Mouse (Mus musculus): ENCODE measurements at regions not wholly inside any gene's neighbourhood (a gene's known extent, or its start where the extent isn't known, plus 50 kb on each side); places are given as distances from the start of the nearest gene placed in this dataset.

- ATAC-seq (replicated peaks; ENCODE audit: insufficient number of reproducible peaks, low FRiP score, low TSS enrichment, low read depth) (no peak), DNase-seq (ENCODE audit: low spot score) (no peak)
- H3K27ac ChIP-seq (replicated peaks; ENCODE audit: low read depth, low read length) = no peak overlapping the region
- H3K9ac ChIP-seq (replicated peaks; ENCODE audit: low read length) = no peak overlapping the region
- no peaks in the 10 kb centered on the region for H3K36me3 ChIP-seq (replicated peaks; ENCODE audit: control insufficient read depth, insufficient read depth, low read depth, low read length)
- no peak overlapping the region for H3K4me2 ChIP-seq (ENCODE audit: low read depth, low read length)
- 77% methylated on average over 3 of the region's 3 CpGs for whole genome bisulfite sequencing
- H3K27me3 ChIP-seq (ENCODE audit: control insufficient read depth, insufficient read depth, low read length) = no peaks in the 10 kb centered on the region
- H3K4me3 ChIP-seq (ENCODE audit: low read depth, low read length) = no peak overlapping the region
- H3K4me1 ChIP-seq (ENCODE audit: control insufficient read depth, insufficient read depth, low read length) = no peaks in the 10 kb centered on the region
- no peaks in the 10 kb centered on the region for H3K9me3 ChIP-seq (replicated peaks; ENCODE audit: control insufficient read depth, low read length)
Measured at GRCm38 (mm10) chr3:117480131-117480530, 94.5 kb upstream of the Plppr5 start.

GRCm38 (mm10) chr3:117459507-117459906 is 98.8 kb upstream of the Plppr4 start:
- Histone ChIP-seq H3K27ac (replicated peaks; ENCODE audit: low read depth, low read length) (no peak overlapping the region), H3K36me3 (replicated peaks; ENCODE audit: control insufficient read depth, insufficient read depth, low read depth, low read length) (no peaks in the 10 kb centered on the region), H3K27me3 (ENCODE audit: control insufficient read depth, insufficient read depth, low read length) (no peaks in the 10 kb centered on the region), H3K4me3 (ENCODE audit: low read depth, low read length) (no peak overlapping the region), H3K4me2 (ENCODE audit: low read depth, low read length) (no peak overlapping the region), H3K9ac (replicated peaks; ENCODE audit: low read length) (no peak overlapping the region), H3K9me3 (replicated peaks; ENCODE audit: control insufficient read depth, low read length) (no peaks in the 10 kb centered on the region), H3K4me1 (ENCODE audit: control insufficient read depth, insufficient read depth, low read length) (no peaks in the 10 kb centered on the region)
- 75% methylated on average over 2 of the region's 2 CpGs for WGBS
- ATAC-seq (replicated peaks; ENCODE audit: insufficient number of reproducible peaks, low FRiP score, low TSS enrichment, low read depth) (no peak), DNase-seq (ENCODE audit: low spot score) (peak; percentile 6)

GRCm38 (mm10) chr3:117450559-117450958 is 89.9 kb upstream of the Plppr4 start:
- Histone ChIP-seq H3K9me3 (replicated peaks; ENCODE audit: control insufficient read depth, low read length) (no peaks in the 10 kb centered on the region), H3K9ac (replicated peaks; ENCODE audit: low read length) (no peak overlapping the region), H3K4me1 (ENCODE audit: control insufficient read depth, insufficient read depth, low read length) (no peaks in the 10 kb centered on the region), H3K4me3 (ENCODE audit: low read depth, low read length) (no peak overlapping the region), H3K27me3 (ENCODE audit: control insufficient read depth, insufficient read depth, low read length) (no peaks in the 10 kb centered on the region), H3K36me3 (replicated peaks; ENCODE audit: control insufficient read depth, insufficient read depth, low read depth, low read length) (no peaks in the 10 kb centered on the region), H3K27ac (replicated peaks; ENCODE audit: low read depth, low read length) (no peak overlapping the region), H3K4me2 (ENCODE audit: low read depth, low read length) (no peak overlapping the region)
- WGBS = 73% methylated on average over 7 of the region's 7 CpGs
- no peak for DNase-seq (ENCODE audit: low spot score)
- no peak for ATAC-seq (replicated peaks; ENCODE audit: insufficient number of reproducible peaks, low FRiP score, low TSS enrichment, low read depth)

- Histone ChIP-seq H3K4me1 (ENCODE audit: control insufficient read depth, insufficient read depth, low read length) (no peaks in the 10 kb centered on the region), H3K9ac (replicated peaks; ENCODE audit: low read length) (no peak overlapping the region), H3K27me3 (ENCODE audit: control insufficient read depth, insufficient read depth, low read length) (no peaks in the 10 kb centered on the region), H3K36me3 (replicated peaks; ENCODE audit: control insufficient read depth, insufficient read depth, low read depth, low read length) (no peaks in the 10 kb centered on the region), H3K9me3 (replicated peaks; ENCODE audit: control insufficient read depth, low read length) (no peaks in the 10 kb centered on the region), H3K4me3 (ENCODE audit: low read depth, low read length) (no peak overlapping the region), H3K4me2 (ENCODE audit: low read depth, low read length) (no peak overlapping the region), H3K27ac (replicated peaks; ENCODE audit: low read depth, low read length) (no peak overlapping the region)
- no peak for ATAC-seq (replicated peaks; ENCODE audit: insufficient number of reproducible peaks, low FRiP score, low TSS enrichment, low read depth)
- peak; percentile 6 for DNase-seq (ENCODE audit: low spot score)
- WGBS = 72% methylated on average over 3 of the region's 3 CpGs
Measured at GRCm38 (mm10) chr3:117441887-117442286, 81.2 kb upstream of the Plppr4 start.

GRCm38 (mm10) chr3:117440294-117440693 is 79.6 kb upstream of the Plppr4 start:
- Histone ChIP-seq H3K4me2 (ENCODE audit: low read depth, low read length) (no peak overlapping the region), H3K4me1 (ENCODE audit: control insufficient read depth, insufficient read depth, low read length) (no peaks in the 10 kb centered on the region), H3K9me3 (replicated peaks; ENCODE audit: control insufficient read depth, low read length) (no peaks in the 10 kb centered on the region), H3K4me3 (ENCODE audit: low read depth, low read length) (no peak overlapping the region), H3K9ac (replicated peaks; ENCODE audit: low read length) (no peak overlapping the region), H3K27ac (replicated peaks; ENCODE audit: low read depth, low read length) (no peak overlapping the region), H3K36me3 (replicated peaks; ENCODE audit: control insufficient read depth, insufficient read depth, low read depth, low read length) (no peaks in the 10 kb centered on the region), H3K27me3 (ENCODE audit: control insufficient read depth, insufficient read depth, low read length) (no peaks in the 10 kb centered on the region)
- no peak for DNase-seq (ENCODE audit: low spot score)
- 45% methylated on average over 4 of the region's 4 CpGs for WGBS
- no peak for ATAC-seq (replicated peaks; ENCODE audit: insufficient number of reproducible peaks, low FRiP score, low TSS enrichment, low read depth)

GRCm38 (mm10) chr3:117438473-117439114 is 77.9 kb upstream of the Plppr4 start:
- WGBS = 19% methylated on average over 11 of the region's 11 CpGs
- no peak overlapping the region for H3K9ac ChIP-seq (replicated peaks; ENCODE audit: low read length)
- no peak overlapping the region for H3K4me3 ChIP-seq (ENCODE audit: low read depth, low read length)
- DNase-seq (ENCODE audit: low spot score) = peak; percentile 92
- H3K27ac ChIP-seq (replicated peaks; ENCODE audit: low read depth, low read length) = no peak overlapping the region
- no peaks in the 10 kb centered on the region for H3K4me1 ChIP-seq (ENCODE audit: control insufficient read depth, insufficient read depth, low read length)
- H3K9me3 ChIP-seq (replicated peaks; ENCODE audit: control insufficient read depth, low read length) = no peaks in the 10 kb centered on the region
- ATAC-seq (replicated peaks; ENCODE audit: insufficient number of reproducible peaks, low FRiP score, low TSS enrichment, low read depth) = peak; percentile 69
- no peak overlapping the region for H3K4me2 ChIP-seq (ENCODE audit: low read depth, low read length)
- H3K27me3 ChIP-seq (ENCODE audit: control insufficient read depth, insufficient read depth, low read length) = no peaks in the 10 kb centered on the region
- no peaks in the 10 kb centered on the region for H3K36me3 ChIP-seq (replicated peaks; ENCODE audit: control insufficient read depth, insufficient read depth, low read depth, low read length)

GRCm38 (mm10) chr3:117424526-117424925 is 63.9 kb upstream of the Plppr4 start:
- Histone ChIP-seq H3K27ac (replicated peaks; ENCODE audit: low read depth, low read length) (no peak overlapping the region), H3K9me3 (replicated peaks; ENCODE audit: control insufficient read depth, low read length) (no peaks in the 10 kb centered on the region), H3K36me3 (replicated peaks; ENCODE audit: control insufficient read depth, insufficient read depth, low read depth, low read length) (no peaks in the 10 kb centered on the region), H3K4me2 (ENCODE audit: low read depth, low read length) (no peak overlapping the region), H3K9ac (replicated peaks; ENCODE audit: low read length) (no peak overlapping the region), H3K4me3 (ENCODE audit: low read depth, low read length) (no peak overlapping the region), H3K27me3 (ENCODE audit: control insufficient read depth, insufficient read depth, low read length) (no peaks in the 10 kb centered on the region), H3K4me1 (ENCODE audit: control insufficient read depth, insufficient read depth, low read length) (no peaks in the 10 kb centered on the region)
- ATAC-seq (replicated peaks; ENCODE audit: insufficient number of reproducible peaks, low FRiP score, low TSS enrichment, low read depth) (no peak), DNase-seq (ENCODE audit: low spot score) (no peak)
- WGBS = 77% methylated on average over 1 of the region's 1 CpGs

- Histone ChIP-seq H3K4me2 (ENCODE audit: low read depth, low read length) (no peak overlapping the region), H3K9me3 (replicated peaks; ENCODE audit: control insufficient read depth, low read length) (no peaks in the 10 kb centered on the region), H3K4me3 (ENCODE audit: low read depth, low read length) (no peak overlapping the region), H3K27me3 (ENCODE audit: control insufficient read depth, insufficient read depth, low read length) (no peaks in the 10 kb centered on the region), H3K9ac (replicated peaks; ENCODE audit: low read length) (no peak overlapping the region), H3K36me3 (replicated peaks; ENCODE audit: control insufficient read depth, insufficient read depth, low read depth, low read length) (no peaks in the 10 kb centered on the region), H3K27ac (replicated peaks; ENCODE audit: low read depth, low read length) (no peak overlapping the region), H3K4me1 (ENCODE audit: control insufficient read depth, insufficient read depth, low read length) (no peaks in the 10 kb centered on the region)
- DNase-seq (ENCODE audit: low spot score) (no peak), ATAC-seq (replicated peaks; ENCODE audit: insufficient number of reproducible peaks, low FRiP score, low TSS enrichment, low read depth) (no peak)
- WGBS = 78% methylated on average over 4 of the region's 4 CpGs
Measured at GRCm38 (mm10) chr3:117412896-117413747, 52.4 kb upstream of the Plppr4 start.
